Mouse (Mus musculus) stomach, postnatal 0 days (tissue): ENCODE results near the gene Tenm2.

Source experiments
- CTCF ChIP-seq: IDR thresholded peaks from 2 replicates; pipeline ENCODE4 v1.5.1; 2016; ENCODE audit warnings: antibody characterized with exemption, low read depth, mild to moderate bottlenecking, moderate library complexity
- EP300 ChIP-seq: optimal IDR thresholded peaks from 2 replicates; pipeline ENCODE3; 2016; ENCODE audit warnings: antibody characterized with exemption

- TF ChIP-seq CTCF (no peak), EP300 (no peak)
These were observed 897.3 kb downstream of the Tenm2 start for GRCm38 (mm10) chr11:36338424-36338823.
